In the genomic region with DNA sequence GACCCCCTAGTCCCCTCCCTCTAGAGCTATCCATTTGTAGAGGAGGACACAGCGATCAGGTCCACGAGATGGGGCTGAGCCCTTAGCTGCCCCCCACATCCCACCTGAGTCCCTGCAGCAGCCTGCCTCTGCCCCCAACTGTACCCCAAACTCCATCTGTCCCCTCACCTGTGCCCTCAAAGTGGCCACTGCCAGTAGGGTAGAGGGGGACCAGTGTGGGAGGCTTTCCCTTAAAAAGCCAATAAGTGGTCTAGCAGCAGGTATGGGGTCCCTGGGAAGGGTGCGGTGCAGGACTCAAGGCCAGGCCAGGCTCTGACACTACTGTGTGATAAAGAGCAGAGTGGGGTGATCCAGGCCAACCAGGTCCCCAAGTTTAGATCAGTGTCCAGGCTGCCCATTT, we compare ENCODE assay signal across 7 mouse cellular contexts. TPM values are rescaled to one million over a fixed set of nuclear protein-coding genes. Genes with fewer than 3 reads are reported as not detected.
DNase-seq lines count a peak whose midpoint lies in the region; ATAC-seq lines count a peak whose summit lies in the region.

No protein-coding gene starts in this region.

- no peak for ATAC-seq in forebrain, embryonic 13.5 days
- ATAC-seq in liver, embryonic 15.5 days (ENCODE audit: insufficient read depth) = no peak

- peaks cover 52% of the 10 kb centered on the region for H3K27me3 ChIP-seq in forebrain, embryonic 13.5 days
- peaks cover 94% of the 10 kb centered on the region for H3K27me3 ChIP-seq in liver, embryonic 15.5 days

- peaks cover 21% of the 10 kb centered on the region for H3K4me1 ChIP-seq in brown adipose tissue, adult 24 weeks (ENCODE audit: control insufficient read depth, insufficient read depth, insufficient read length, low read length)
- peaks cover 56% of the 10 kb centered on the region for H3K4me1 ChIP-seq in forebrain, embryonic 13.5 days
- H3K4me1 ChIP-seq in liver, embryonic 15.5 days (replicated peaks) = peaks cover 62% of the 10 kb centered on the region

- peak overlapping the region; percentile 36 for H3K27ac ChIP-seq in brown adipose tissue, adult 24 weeks (replicated peaks; ENCODE audit: low read depth, low read length)
- no peak overlapping the region for H3K27ac ChIP-seq in forebrain, embryonic 13.5 days
- H3K27ac ChIP-seq in liver, embryonic 15.5 days (replicated peaks) = no peak overlapping the region

- H3K4me3 ChIP-seq in brown adipose tissue, adult 24 weeks (ENCODE audit: insufficient read depth, low read depth, low read length) = peak overlapping the region; percentile 87
- peak overlapping the region; percentile 44 for H3K4me3 ChIP-seq in forebrain, embryonic 13.5 days
- H3K4me3 ChIP-seq in liver, embryonic 15.5 days (replicated peaks) = peak overlapping the region; percentile 59; the same call in 1 of the 2 replicates

- peak overlapping the region; percentile 66; the same call in 1 of the 2 replicates for H3K9ac ChIP-seq in forebrain, embryonic 13.5 days
- no peak overlapping the region for H3K9ac ChIP-seq in liver, embryonic 15.5 days

- H3K36me3 ChIP-seq in forebrain, embryonic 13.5 days (ENCODE audit: poor library complexity, severe bottlenecking) = no peaks in the 10 kb centered on the region
- no peaks in the 10 kb centered on the region for H3K36me3 ChIP-seq in liver, embryonic 15.5 days (replicated peaks)

- peak; percentile 8 for DNase-seq in layer of hippocampus, adult 11-12 months (ENCODE audit: low spot score)
- no peak for DNase-seq in layer of hippocampus, adult 18-20 months (ENCODE audit: low spot score in 2 of 2)
- DNase-seq in urinary bladder, adult 18-20 months (ENCODE audit: low spot score in 2 of 2) = no peak
- no peak for DNase-seq in natural killer cell, adult 2 months (ENCODE audit: low spot score in 2 of 2)

- no peaks in the 10 kb centered on the region for H3K9me3 ChIP-seq in forebrain, embryonic 13.5 days (replicated peaks)
- no peaks in the 10 kb centered on the region for H3K9me3 ChIP-seq in liver, embryonic 15.5 days (replicated peaks)

- 30% methylated on average over 3 of the region's 3 CpGs for WGBS in forebrain, embryonic 13.5 days
- 41% methylated on average over 3 of the region's 3 CpGs for WGBS in liver, embryonic 15.5 days (ENCODE audit: insufficient replicate concordance)

- peak overlapping the region; percentile 72 for H3K4me2 ChIP-seq in forebrain, embryonic 13.5 days
- H3K4me2 ChIP-seq in liver, embryonic 15.5 days = peak overlapping the region; percentile 69

RNA-seq across cellular contexts. Expression of a gene that starts 28.1 kb away (rescaled TPM):
- total RNA-seq in layer of hippocampus, adult 18-20 months (2021) = 10 to 100 TPM; 54.2 to 54.7 TPM
- 40.9 and 42.9 TPM in 2 replicates for polyA plus RNA-seq in brown adipose tissue, adult 24 weeks (2012; ENCODE audit: insufficient read depth, insufficient read length, missing spikeins)
- polyA plus RNA-seq in forebrain, embryonic 13.5 days (2015; fragmentation: Nextera tagmentation; extraction: Ambion mirVana) = 18.5 and 25.2 TPM in 2 replicates
- 9.5 and 11.5 TPM in 2 replicates for polyA plus RNA-seq in liver, embryonic 15.5 days (2015; fragmentation: Nextera tagmentation; extraction: Ambion mirVana)

RNA-seq across cellular contexts. Expression of a gene that starts 34.5 kb away (rescaled TPM):
- 1 to 10 TPM; 1.8 to 2.4 TPM for total RNA-seq in layer of hippocampus, adult 18-20 months (2021)
- 1.9 and 5.3 TPM in 2 replicates for polyA plus RNA-seq in brown adipose tissue, adult 24 weeks (2012; ENCODE audit: insufficient read depth, insufficient read length, missing spikeins)
- 1.8 TPM in 2 replicates for polyA plus RNA-seq in forebrain, embryonic 13.5 days (2015; fragmentation: Nextera tagmentation; extraction: Ambion mirVana)
- 1.9 and 2.3 TPM in 2 replicates for polyA plus RNA-seq in liver, embryonic 15.5 days (2015; fragmentation: Nextera tagmentation; extraction: Ambion mirVana)

RNA-seq across cellular contexts. Expression of a gene that starts 38.5 kb away (rescaled TPM):
- 1 to 10 TPM; 4.2 to 6.9 TPM for total RNA-seq in layer of hippocampus, adult 18-20 months (2021)
- polyA plus RNA-seq in brown adipose tissue, adult 24 weeks (2012; ENCODE audit: insufficient read depth, insufficient read length, missing spikeins) = not detected in 2 replicates
- 2.1 and 2.3 TPM in 2 replicates for polyA plus RNA-seq in forebrain, embryonic 13.5 days (2015; fragmentation: Nextera tagmentation; extraction: Ambion mirVana)
- polyA plus RNA-seq in liver, embryonic 15.5 days (2015; fragmentation: Nextera tagmentation; extraction: Ambion mirVana) = 0.56 TPM in 1 of 2 replicates, not detected in the other

RNA-seq across cellular contexts. Expression of a gene that starts 43.1 kb away (rescaled TPM):
- 1 to 10 TPM; 4.1 to 4.8 TPM for total RNA-seq in layer of hippocampus, adult 18-20 months (2021)
- 2.4 TPM in 1 of 2 replicates, not detected in the other for polyA plus RNA-seq in brown adipose tissue, adult 24 weeks (2012; ENCODE audit: insufficient read depth, insufficient read length, missing spikeins)
- 4.2 and 5.8 TPM in 2 replicates for polyA plus RNA-seq in forebrain, embryonic 13.5 days (2015; fragmentation: Nextera tagmentation; extraction: Ambion mirVana)
- 0.75 and 0.88 TPM in 2 replicates for polyA plus RNA-seq in liver, embryonic 15.5 days (2015; fragmentation: Nextera tagmentation; extraction: Ambion mirVana)

RNA-seq across cellular contexts. Expression of a gene that starts 43.1 kb away (rescaled TPM):
- 10 to 100 TPM; 82.0 to 82.9 TPM for total RNA-seq in layer of hippocampus, adult 18-20 months (2021)
- polyA plus RNA-seq in brown adipose tissue, adult 24 weeks (2012; ENCODE audit: insufficient read depth, insufficient read length, missing spikeins) = 25.1 and 35.9 TPM in 2 replicates
- 76.7 and 87.3 TPM in 2 replicates for polyA plus RNA-seq in forebrain, embryonic 13.5 days (2015; fragmentation: Nextera tagmentation; extraction: Ambion mirVana)
- polyA plus RNA-seq in liver, embryonic 15.5 days (2015; fragmentation: Nextera tagmentation; extraction: Ambion mirVana) = 50.9 and 56.2 TPM in 2 replicates
